Mouse (Mus musculus) v-Abl transformed pro-B cells (cell line): ENCODE measurements at regions not wholly inside any gene's neighbourhood (a gene's known extent, or its start where the extent isn't known, plus 50 kb on each side); places are given as distances from the start of the nearest gene placed in this dataset.

Experiments used
- in situ Hi-C, 2 experiments: fragments of 400-800 bp; cut with MboI; formaldehyde crosslinking; loops; one replicate each; pipeline ENCODE4 v1.15.1; 2025; ENCODE audit not compliant: unreplicated experiment in 2 of 2

GRCm38 (mm10) chr7:136070881-136071280 lies 354.7 kb upstream of the Mki67 start:
- in situ Hi-C loops: loop anchor here (25.0 kb wide), 2 partner anchors 1341 to 1491 kb away; partner anchors contain the start of gene 9430038I01Rik (in 1 of the 2)

GRCm38 (mm10) chr7:136071331-136071730 lies 355.2 kb upstream of the Mki67 start:
- in situ Hi-C loops: loop anchor here (25.0 kb wide), 2 partner anchors 1341 to 1491 kb away; partner anchors contain the start of gene 9430038I01Rik (in 1 of the 2)

GRCm38 (mm10) chr7:136073265-136073799 lies 357.2 kb upstream of the Mki67 start:
- in situ Hi-C loops: loop anchor here (25.0 kb wide), 2 partner anchors 1339 to 1489 kb away; partner anchors contain the start of gene 9430038I01Rik (in 1 of the 2)

GRCm38 (mm10) chr7:136074043-136074442 lies 357.9 kb upstream of the Mki67 start:
- in situ Hi-C loops: loop anchor here (25.0 kb wide), 2 partner anchors 1338 to 1488 kb away; partner anchors contain the start of gene 9430038I01Rik (in 1 of the 2)

- in situ Hi-C loops: no loop called here
Observed at GRCm38 (mm10) chr7:136081534-136082252, 365.5 kb upstream of the Mki67 start.

- in situ Hi-C loops: no loop called here
Observed at GRCm38 (mm10) chr7:136082253-136082867, 366.2 kb upstream of the Mki67 start.

GRCm38 (mm10) chr7:136083005-136083404 lies 366.8 kb upstream of the Mki67 start:
- in situ Hi-C loops: no loop called here

- in situ Hi-C loops: no loop called here
Observed at GRCm38 (mm10) chr7:136083571-136084342, 367.6 kb upstream of the Mki67 start.

- in situ Hi-C loops: no loop called here
Observed at GRCm38 (mm10) chr7:136088785-136089184, 372.6 kb upstream of the Mki67 start.

GRCm38 (mm10) chr7:136094681-136095360 lies 378.7 kb upstream of the Mki67 start:
- in situ Hi-C loops: no loop called here

GRCm38 (mm10) chr7:136104021-136104420 lies 387.9 kb upstream of the Mki67 start:
- in situ Hi-C loops: no loop called here

GRCm38 (mm10) chr7:136112163-136112562 lies 396.0 kb upstream of the Mki67 start:
- in situ Hi-C loops: no loop called here

- in situ Hi-C loops: no loop called here
Observed at GRCm38 (mm10) chr7:136120930-136121329, 404.8 kb upstream of the Mki67 start.

GRCm38 (mm10) chr7:136121406-136121805 lies 405.2 kb upstream of the Mki67 start:
- in situ Hi-C loops: no loop called here

- in situ Hi-C loops: no loop called here
Observed at GRCm38 (mm10) chr7:136124786-136125185, 408.6 kb upstream of the Mki67 start.

- in situ Hi-C loops: no loop called here
Observed at GRCm38 (mm10) chr7:136126393-136126792, 410.2 kb upstream of the Mki67 start.

- in situ Hi-C loops: no loop called here
Observed at GRCm38 (mm10) chr7:136127576-136127975, 411.4 kb upstream of the Mki67 start.

- in situ Hi-C loops: no loop called here
Observed at GRCm38 (mm10) chr7:136129721-136130123, 413.6 kb upstream of the Mki67 start.

- in situ Hi-C loops: no loop called here
Observed at GRCm38 (mm10) chr7:136130666-136131239, 414.6 kb upstream of the Mki67 start.

- in situ Hi-C loops: no loop called here
Observed at GRCm38 (mm10) chr7:136132976-136133375, 416.8 kb upstream of the Mki67 start.
